Mouse (Mus musculus) MEL (cell line): ENCODE results near the gene Gm20388. TPM values are rescaled to one million over a fixed set of nuclear protein-coding genes. Genes with fewer than 3 reads are reported as not detected.

Experiments used
- DNase-seq: peaks from one replicate; pipeline ENCODE4 v3.0.0; 2011; ENCODE audit warnings: low read depth, low spot score
- H3K27ac ChIP-seq: 2 replicates; pipeline ENCODE4 v1.5.1; 2012; ENCODE audit warnings: low read depth, mild to moderate bottlenecking, control low read depth, low read length, moderate library complexity; ENCODE audit not compliant: control insufficient read depth
- H3K27me3 ChIP-seq, 2 experiments: fragments of 150-350 bp in 1 of 2; sonication (generic) in 1 of 2; 2 replicates each; pipeline ENCODE4 v1.6.1; 2012; ENCODE audit warnings: low read length in 2 of 2, mild to moderate bottlenecking in 2 of 2, improper control_type of control experiment in 1 of 2, moderate library complexity in 1 of 2; ENCODE audit not compliant: insufficient read depth in 2 of 2, control insufficient read depth in 1 of 2
- H3K36me3 ChIP-seq, 2 experiments: 2 replicates each; pipeline ENCODE4 v1.6.1; 2012 to 2014; ENCODE audit warnings: low read length in 2 of 2, improper control_type of control experiment in 1 of 2, inconsistent platforms in 1 of 2, mild to moderate bottlenecking in 1 of 2; ENCODE audit not compliant: insufficient read depth in 2 of 2, control insufficient read depth in 1 of 2
- H3K4me1 ChIP-seq, 2 experiments: fragments of 150-350 bp in 1 of 2; sonication (generic) in 1 of 2; 2 replicates each; pipeline ENCODE4 v1.6.1; 2012; ENCODE audit warnings: low read length in 2 of 2, improper control_type of control experiment in 1 of 2, mild to moderate bottlenecking in 1 of 2; ENCODE audit not compliant: insufficient read depth in 2 of 2, control insufficient read depth in 1 of 2
- H3K4me3 ChIP-seq, 2 experiments: fragments of 150-350 bp in 1 of 2; sonication (generic) in 1 of 2; 2 replicates each; pipeline ENCODE4 v1.5.1; 2012; ENCODE audit warnings: low read depth in 2 of 2, low read length in 2 of 2, mild to moderate bottlenecking in 2 of 2, moderate library complexity in 2 of 2, control low read depth in 1 of 2, improper control_type of control experiment in 1 of 2; ENCODE audit not compliant: control insufficient read depth in 1 of 2, insufficient read depth in 1 of 2
- H3K79me2 ChIP-seq: 2 replicates; pipeline ENCODE4 v1.6.1; 2012; ENCODE audit warnings: mild to moderate bottlenecking, low read length, moderate library complexity; ENCODE audit not compliant: control insufficient read depth, poor library complexity, insufficient read depth
- H3K9ac ChIP-seq: 2 replicates; pipeline ENCODE4 v1.6.1; 2012; ENCODE audit warnings: low read depth, mild to moderate bottlenecking, control low read depth, low read length, moderate library complexity; ENCODE audit not compliant: control insufficient read depth, poor library complexity, severe bottlenecking
- H3K9me3 ChIP-seq: fragments of 150-350 bp; sonication (generic); replicated peaks from 2 replicates; pipeline ENCODE4 v1.6.1; 2012; ENCODE audit warnings: mild to moderate bottlenecking, low read length, improper control_type of control experiment, moderate library complexity; ENCODE audit not compliant: insufficient read depth
- BHLHE40 ChIP-seq: IDR thresholded peaks from 2 replicates; pipeline ENCODE4 v1.6.1; 2012; ENCODE audit warnings: low read depth, mild to moderate bottlenecking, inconsistent platforms, low read length, improper control_type of control experiment, borderline replicate concordance
- CHD1 ChIP-seq: IDR thresholded peaks from 2 replicates; pipeline ENCODE4 v1.6.1; 2012; ENCODE audit warnings: low read depth, mild to moderate bottlenecking, inconsistent platforms, low read length, improper control_type of control experiment
- CHD2 ChIP-seq: IDR thresholded peaks from 2 replicates; pipeline ENCODE4 v1.6.1; 2011; ENCODE audit warnings: low read length, improper control_type of control experiment
- CTCF ChIP-seq, 3 experiments: IDR thresholded peaks in 2 of 3; conservative IDR thresholded peaks in 1 of 3; 2 replicates each; pipeline ENCODE4 v1.5.1; 2011 to 2012; ENCODE audit warnings: low read length in 3 of 3, low read depth in 2 of 3, mild to moderate bottlenecking in 2 of 3, improper control_type of control experiment in 1 of 3, inconsistent platforms in 1 of 3, mixed read lengths in 1 of 3, moderate library complexity in 1 of 3; ENCODE audit not compliant: control insufficient read depth in 1 of 3, insufficient read depth in 1 of 3, poor library complexity in 1 of 3, severe bottlenecking in 1 of 3
- ELF1 ChIP-seq: IDR thresholded peaks from 2 replicates; pipeline ENCODE4 v1.6.1; 2014; ENCODE audit warnings: low read depth, mild to moderate bottlenecking, inconsistent platforms, low read length, improper control_type of control experiment, moderate library complexity
- EP300 ChIP-seq, 2 experiments: IDR thresholded peaks; 2 replicates each; pipeline ENCODE4 v1.6.1; 2011; ENCODE audit warnings: improper control_type of control experiment in 2 of 2, low read length in 2 of 2, low read depth in 1 of 2, mild to moderate bottlenecking in 1 of 2
- ETS1 ChIP-seq: IDR thresholded peaks from 2 replicates; pipeline ENCODE4 v1.6.1; 2012; ENCODE audit warnings: low read depth, mild to moderate bottlenecking, inconsistent platforms, low read length, improper control_type of control experiment, moderate library complexity
- GABPA ChIP-seq: IDR thresholded peaks from 2 replicates; pipeline ENCODE4 v1.6.1; 2012; ENCODE audit warnings: low read depth, mild to moderate bottlenecking, inconsistent platforms, low read length, improper control_type of control experiment, moderate library complexity
- GATA1 ChIP-seq: IDR thresholded peaks from 2 replicates; pipeline ENCODE4 v1.6.1; 2011; ENCODE audit warnings: low read depth, low read length, improper control_type of control experiment
- HCFC1 ChIP-seq: IDR thresholded peaks from 2 replicates; pipeline ENCODE4 v1.6.1; 2012; ENCODE audit warnings: low read depth, mild to moderate bottlenecking, inconsistent platforms, low read length, improper control_type of control experiment, moderate library complexity
- JUND ChIP-seq: IDR thresholded peaks from 2 replicates; pipeline ENCODE4 v1.6.1; 2011; ENCODE audit warnings: low read depth, mild to moderate bottlenecking, improper control_type of control experiment, low read length
- KAT2A ChIP-seq: conservative IDR thresholded peaks from 2 replicates; pipeline ENCODE4 v1.6.1; 2012; ENCODE audit warnings: low read depth, low read length, improper control_type of control experiment, inconsistent platforms
- MAFK ChIP-seq: IDR thresholded peaks from 2 replicates; pipeline ENCODE4 v1.6.1; 2011; ENCODE audit warnings: low read depth, mild to moderate bottlenecking, low read length, improper control_type of control experiment, borderline replicate concordance
- MXI1 ChIP-seq: IDR thresholded peaks from 2 replicates; pipeline ENCODE4 v1.6.1; 2011; ENCODE audit warnings: mild to moderate bottlenecking, low read depth, low read length, improper control_type of control experiment
- MYB ChIP-seq: IDR thresholded peaks from 2 replicates; pipeline ENCODE4 v1.6.1; 2011; ENCODE audit warnings: mild to moderate bottlenecking, low read depth, low read length, improper control_type of control experiment
- MYC ChIP-seq: IDR thresholded peaks from 2 replicates; pipeline ENCODE4 v1.6.1; 2011; ENCODE audit warnings: low read depth, mild to moderate bottlenecking, low read length, improper control_type of control experiment, moderate library complexity
- NELFE ChIP-seq: IDR thresholded peaks from 2 replicates; pipeline ENCODE4 v1.6.1; 2011; ENCODE audit warnings: low read depth, low read length, improper control_type of control experiment
- NRF1 ChIP-seq: IDR thresholded peaks from 2 replicates; pipeline ENCODE4 v1.6.1; 2014; ENCODE audit warnings: low read depth, mild to moderate bottlenecking, inconsistent platforms, low read length, improper control_type of control experiment, moderate library complexity; ENCODE audit not compliant: poor library complexity, insufficient read depth, severe bottlenecking
- POLR2AphosphoS2 ChIP-seq: IDR thresholded peaks from 2 replicates; pipeline ENCODE4 v1.6.1; 2011; ENCODE audit warnings: low read length, improper control_type of control experiment
- POLR2AphosphoS5 ChIP-seq: IDR thresholded peaks from 2 replicates; pipeline ENCODE4 v1.6.1; 2012; ENCODE audit warnings: low read depth, borderline replicate concordance, mild to moderate bottlenecking, inconsistent platforms, low read length, moderate library complexity, mixed read lengths
- RAD21 ChIP-seq: IDR thresholded peaks from 2 replicates; pipeline ENCODE4 v1.6.1; 2011; ENCODE audit warnings: mild to moderate bottlenecking, low read depth, low read length, improper control_type of control experiment
- SMC3 ChIP-seq: IDR thresholded peaks from 2 replicates; pipeline ENCODE4 v1.6.1; 2011; ENCODE audit warnings: low read depth, low read length, improper control_type of control experiment
- TAL1 ChIP-seq: IDR thresholded peaks from 2 replicates; pipeline ENCODE4 v1.6.1; 2012; ENCODE audit warnings: mild to moderate bottlenecking, inconsistent platforms, low read length, moderate library complexity, mixed read lengths
- TBP ChIP-seq: IDR thresholded peaks from 2 replicates; pipeline ENCODE4 v1.8.0; 2011; ENCODE audit warnings: low read depth, low read length, improper control_type of control experiment
- TCF12 ChIP-seq: IDR thresholded peaks from 2 replicates; pipeline ENCODE4 v1.6.1; 2014; ENCODE audit warnings: low read depth, mild to moderate bottlenecking, inconsistent platforms, low read length, improper control_type of control experiment, moderate library complexity
- UBTF ChIP-seq: IDR thresholded peaks from 2 replicates; pipeline ENCODE4 v1.6.1; 2012; ENCODE audit warnings: low read depth, mild to moderate bottlenecking, inconsistent platforms, low read length, improper control_type of control experiment, moderate library complexity, borderline replicate concordance; ENCODE audit not compliant: insufficient read depth
- USF2 ChIP-seq, 2 experiments: IDR thresholded peaks; 2 replicates each; pipeline ENCODE4 v1.6.1; 2011 to 2012; ENCODE audit warnings: improper control_type of control experiment in 2 of 2, low read length in 2 of 2, borderline replicate concordance in 1 of 2, inconsistent platforms in 1 of 2, low read depth in 1 of 2, mild to moderate bottlenecking in 1 of 2; ENCODE audit not compliant: insufficient read depth in 1 of 2
- ZC3H11A ChIP-seq: IDR thresholded peaks from 2 replicates; pipeline ENCODE4 v1.6.1; 2012; ENCODE audit warnings: low read depth, mild to moderate bottlenecking, inconsistent platforms, low read length, improper control_type of control experiment
- ZKSCAN1 ChIP-seq: IDR thresholded peaks from 2 replicates; pipeline ENCODE4 v1.6.1; 2012; ENCODE audit warnings: low read depth, mild to moderate bottlenecking, inconsistent platforms, low read length, improper control_type of control experiment, moderate library complexity
- ZNF384 ChIP-seq: IDR thresholded peaks from 2 replicates; pipeline ENCODE4 v1.6.1; 2012; ENCODE audit warnings: low read depth, mild to moderate bottlenecking, inconsistent platforms, low read length, improper control_type of control experiment
- polyA plus RNA-seq, 2 experiments: library from polyadenylated mRNA; stranded (reverse) in 1 of 2; unstranded in 1 of 2; fragments of >175 nt in 1 of 2; fragments of >200 nt in 1 of 2; gene quantifications; 2 replicates each; pipeline versions ENCODE4 v1.2.1 to v1.2.4; 2012; ENCODE audit warnings: low replicate concordance in 2 of 2, low read depth in 1 of 2; ENCODE audit not compliant: insufficient read length in 2 of 2, insufficient read depth in 1 of 2, missing spikeins in 1 of 2
- total RNA-seq: library from RNA; depleted of rRNA; stranded (reverse); fragments of 300-350 nt; gene quantifications from 2 replicates; pipeline ENCODE4 v1.2.3, GENCODE M21; 2012

The Gm20388 gene
- total and polyA plus RNA-seq, 3 experiments, result 11.1 to 17.8 TPM; not detected in 1

GRCm38 (mm10) chr8:120847279-120847678 lies 936.6 kb downstream of the Gm20388 start:
- H3K4me3 ChIP-seq, result no peak overlapping the region
- H3K27me3 ChIP-seq, result no peaks in the 10 kb centered on the region
- no peaks in the 10 kb centered on the region for H3K4me1 ChIP-seq
- H3K27ac ChIP-seq, result no peak overlapping the region
- DNase-seq, result no peak
- no peaks in the 10 kb centered on the region for H3K9me3 ChIP-seq
- H3K9ac ChIP-seq, result no peak overlapping the region
- H3K79me2 ChIP-seq, result no peaks in the 10 kb centered on the region
- no peaks in the 10 kb centered on the region for H3K36me3 ChIP-seq
- TF ChIP-seq MAFK (no peak), CHD1 (no peak), RAD21 (no peak)

- no peaks in the 10 kb centered on the region for H3K9me3 ChIP-seq
Measured at GRCm38 (mm10) chr8:120847735-120848134, 937.1 kb downstream of the Gm20388 start.

GRCm38 (mm10) chr8:120848434-120848833 lies 937.8 kb downstream of the Gm20388 start:
- H3K4me3 ChIP-seq, result no peak overlapping the region
- H3K27me3 ChIP-seq, result no peaks in the 10 kb centered on the region
- H3K27ac ChIP-seq, result no peak overlapping the region
- no peaks in the 10 kb centered on the region for H3K36me3 ChIP-seq
- H3K9ac ChIP-seq, result no peak overlapping the region
- no peaks in the 10 kb centered on the region for H3K9me3 ChIP-seq
- no peaks in the 10 kb centered on the region for H3K79me2 ChIP-seq
- DNase-seq, result no peak
- no peaks in the 10 kb centered on the region for H3K4me1 ChIP-seq
- TF ChIP-seq UBTF (no peak), TCF12 (no peak), ZKSCAN1 (no peak), CTCF (IDR thresholded peaks at IDR 0.05 in 2 of 3, conservative IDR thresholded peaks at IDR 0.05 in 1 of 3; ENCODE audit: control insufficient read depth in 1 of 3, insufficient read depth in 1 of 3, low read depth in 2 of 3, low read length in 3 of 3, poor library complexity in 1 of 3, severe bottlenecking in 1 of 3) (no peak), ELF1 (no peak), SMC3 (no peak), ZNF384 (no peak), KAT2A (no peak), POLR2AphosphoS2 (no peak), HCFC1 (no peak), USF2 (IDR thresholded peaks at IDR 0.05; ENCODE audit: borderline replicate concordance in 1 of 2, insufficient read depth in 1 of 2, low read depth in 1 of 2, low read length in 2 of 2) (no peak), POLR2AphosphoS5 (no peak), NELFE (no peak), ETS1 (no peak), ZC3H11A (no peak), GATA1 (no peak), RAD21 (no peak), BHLHE40 (no peak)

More at GRCm38 (mm10) chr8:120847735-120848134, 937.1 kb downstream of the Gm20388 start:
- no peaks in the 10 kb centered on the region for H3K27me3 ChIP-seq
- no peaks in the 10 kb centered on the region for H3K79me2 ChIP-seq
- no peaks in the 10 kb centered on the region for H3K36me3 ChIP-seq
- DNase-seq, result no peak
- no peak overlapping the region for H3K27ac ChIP-seq
- TF ChIP-seq BHLHE40 (no peak), MXI1 (no peak), ZNF384 (no peak), POLR2AphosphoS2 (no peak), EP300 (IDR thresholded peaks at IDR 0.05; ENCODE audit: low read depth in 1 of 2, low read length in 2 of 2) (no peak), GATA1 (no peak), JUND (no peak), TBP (no peak), CTCF (IDR thresholded peaks at IDR 0.05 in 2 of 3, conservative IDR thresholded peaks at IDR 0.05 in 1 of 3; ENCODE audit: control insufficient read depth in 1 of 3, insufficient read depth in 1 of 3, low read depth in 2 of 3, low read length in 3 of 3, poor library complexity in 1 of 3, severe bottlenecking in 1 of 3) (no peak), ELF1 (no peak), CHD2 (no peak), MYB (no peak), MYC (no peak), TAL1 (no peak), NRF1 (no peak), UBTF (no peak), GABPA (no peak), CHD1 (no peak), USF2 (IDR thresholded peaks at IDR 0.05; ENCODE audit: borderline replicate concordance in 1 of 2, insufficient read depth in 1 of 2, low read depth in 1 of 2, low read length in 2 of 2) (no peak)
- H3K9ac ChIP-seq, result no peak overlapping the region
- H3K4me1 ChIP-seq, result no peaks in the 10 kb centered on the region
- no peak overlapping the region for H3K4me3 ChIP-seq
